Mouse (Mus musculus): Measurements from ENCODE around the gene Cit. TPM values are rescaled to one million over a fixed set of nuclear protein-coding genes. Genes with fewer than 3 reads are reported as not detected.

Cit gene
- polyA plus RNA-seq, 1 experiment from 2014 or later: 17.7 TPM

GRCm38 (mm10) chr5:115838059-115838458 lies 7.0 kb upstream of the Cit start:
- ATAC-seq (ENCODE audit: low FRiP score): no peak
- Histone ChIP-seq H3K4me2 (no peak overlapping the region), H3K4me3 (no peak overlapping the region), H3K9ac (no peak overlapping the region), H3K9me3 (no peaks in the 10 kb centered on the region), H3K36me3 (no peaks in the 10 kb centered on the region), H3K27me3 (no peaks in the 10 kb centered on the region), H3K27ac (no peak overlapping the region), H3K4me1 (replicated peaks) (no peaks in the 10 kb centered on the region)
- 73% methylated on average over 6 of the region's 6 CpGs for WGBS

- 92% methylated on average over 5 of the region's 5 CpGs for WGBS
- Histone ChIP-seq H3K9ac (no peak overlapping the region), H3K4me2 (no peak overlapping the region), H3K27ac (no peak overlapping the region), H3K4me3 (no peak overlapping the region), H3K36me3 (no peaks in the 10 kb centered on the region), H3K27me3 (no peaks in the 10 kb centered on the region), H3K9me3 (no peaks in the 10 kb centered on the region), H3K4me1 (replicated peaks) (peaks cover 12% of the 10 kb centered on the region)
- no peak for ATAC-seq (ENCODE audit: low FRiP score)
Measured at GRCm38 (mm10) chr5:115840453-115840852, 4.6 kb upstream of the Cit start.

GRCm38 (mm10) chr5:115840946-115841775 lies 3.9 kb upstream of the Cit start:
- WGBS: 78% methylated on average over 12 of the region's 12 CpGs
- no peaks in the 10 kb centered on the region for H3K36me3 ChIP-seq
- H3K4me1 ChIP-seq (replicated peaks): peaks cover 19% of the 10 kb centered on the region
- no peaks in the 10 kb centered on the region for H3K27me3 ChIP-seq
- H3K27ac ChIP-seq: no peak overlapping the region
- H3K4me2 ChIP-seq: no peak overlapping the region
- ATAC-seq (ENCODE audit: low FRiP score): no peak
- no peak overlapping the region for H3K4me3 ChIP-seq
- H3K9ac ChIP-seq: no peak overlapping the region
- no peaks in the 10 kb centered on the region for H3K9me3 ChIP-seq

GRCm38 (mm10) chr5:115844368-115844765 lies 711 bp upstream of the Cit start:
- peak overlapping the region; percentile 56 for H3K4me3 ChIP-seq
- ATAC-seq (ENCODE audit: low FRiP score): 0 out of 2 replicates have a peak, but pooled peaks have one; percentile 3
- H3K36me3 ChIP-seq: no peaks in the 10 kb centered on the region
- H3K27me3 ChIP-seq: no peaks in the 10 kb centered on the region
- H3K27ac ChIP-seq: no peak overlapping the region
- WGBS: 4% methylated on average over 12 of the region's 12 CpGs
- H3K4me1 ChIP-seq (replicated peaks): peaks cover 27% of the 10 kb centered on the region
- peak overlapping the region; percentile 66 for H3K9ac ChIP-seq
- H3K4me2 ChIP-seq: peak overlapping the region; percentile 98
- no peaks in the 10 kb centered on the region for H3K9me3 ChIP-seq

- peak overlapping the region; percentile 70 for H3K9ac ChIP-seq
- 33% methylated on average over 8 of the region's 8 CpGs for WGBS
- H3K9me3 ChIP-seq: no peaks in the 10 kb centered on the region
- H3K36me3 ChIP-seq: no peaks in the 10 kb centered on the region
- peak overlapping the region; percentile 56 for H3K4me3 ChIP-seq
- peak overlapping the region; percentile 98 for H3K4me2 ChIP-seq
- H3K4me1 ChIP-seq (replicated peaks): peaks cover 27% of the 10 kb centered on the region
- no peaks in the 10 kb centered on the region for H3K27me3 ChIP-seq
- H3K27ac ChIP-seq: no peak overlapping the region
- no peak for ATAC-seq (ENCODE audit: low FRiP score)
Measured at GRCm38 (mm10) chr5:115845635-115846174, 627 bp downstream of the Cit start.

- no peak overlapping the region for H3K27ac ChIP-seq
- 94% methylated on average over 8 of the region's 8 CpGs for WGBS
- no peak overlapping the region for H3K4me3 ChIP-seq
- no peaks in the 10 kb centered on the region for H3K36me3 ChIP-seq
- no peak overlapping the region for H3K9ac ChIP-seq
- H3K27me3 ChIP-seq: no peaks in the 10 kb centered on the region
- ATAC-seq (ENCODE audit: low FRiP score): no peak
- H3K4me2 ChIP-seq: no peak overlapping the region
- H3K9me3 ChIP-seq: no peaks in the 10 kb centered on the region
- peaks cover 27% of the 10 kb centered on the region for H3K4me1 ChIP-seq (replicated peaks)
Measured at GRCm38 (mm10) chr5:115847166-115847565, 2.1 kb downstream of the Cit start.

GRCm38 (mm10) chr5:115848463-115848862 lies 3.4 kb downstream of the Cit start:
- peak overlapping the region; percentile 35; the same call in 1 of the 2 replicates for H3K27ac ChIP-seq
- peak overlapping the region; percentile 44; the same call in 1 of the 2 replicates for H3K9ac ChIP-seq

GRCm38 (mm10) chr5:115849263-115849829 lies 4.3 kb downstream of the Cit start:
- no peaks in the 10 kb centered on the region for H3K36me3 ChIP-seq
- no peak overlapping the region for H3K9ac ChIP-seq
- no peaks in the 10 kb centered on the region for H3K27me3 ChIP-seq
- 0 out of 2 replicates have a peak overlapping the region, but pooled peaks have one; percentile 35 for H3K27ac ChIP-seq
- no peak for ATAC-seq (ENCODE audit: low FRiP score)
- 53% methylated on average over 12 of the region's 12 CpGs for WGBS
- no peak overlapping the region for H3K4me2 ChIP-seq
- peaks cover 22% of the 10 kb centered on the region for H3K4me1 ChIP-seq (replicated peaks)
- no peaks in the 10 kb centered on the region for H3K9me3 ChIP-seq
- no peak overlapping the region for H3K4me3 ChIP-seq

More at GRCm38 (mm10) chr5:115848463-115848862, 3.4 kb downstream of the Cit start:
- Histone ChIP-seq H3K4me3 (no peak overlapping the region), H3K4me2 (peak overlapping the region; percentile 8; the same call in 1 of the 2 replicates), H3K27me3 (no peaks in the 10 kb centered on the region), H3K9me3 (no peaks in the 10 kb centered on the region), H3K4me1 (replicated peaks) (peaks cover 27% of the 10 kb centered on the region), H3K36me3 (no peaks in the 10 kb centered on the region)
- 50% methylated on average over 7 of the region's 7 CpGs for WGBS
- ATAC-seq (ENCODE audit: low FRiP score): no peak

- Histone ChIP-seq H3K9ac (no peak overlapping the region), H3K27ac (no peak overlapping the region), H3K4me3 (no peak overlapping the region), H3K36me3 (peaks cover 2% of the 10 kb centered on the region; the same call in 1 of the 2 replicates), H3K27me3 (no peaks in the 10 kb centered on the region), H3K9me3 (no peaks in the 10 kb centered on the region), H3K4me2 (no peak overlapping the region), H3K4me1 (replicated peaks) (peaks cover 15% of the 10 kb centered on the region)
- no peak for ATAC-seq (ENCODE audit: low FRiP score)
- 92% methylated on average over 17 of the region's 17 CpGs for WGBS
Measured at GRCm38 (mm10) chr5:115850250-115851028, 5.4 kb downstream of the Cit start.

- Histone ChIP-seq H3K9ac (no peak overlapping the region), H3K36me3 (peaks cover 2% of the 10 kb centered on the region; the same call in 1 of the 2 replicates), H3K9me3 (no peaks in the 10 kb centered on the region), H3K4me2 (no peak overlapping the region), H3K4me1 (replicated peaks) (peaks cover 9% of the 10 kb centered on the region), H3K4me3 (no peak overlapping the region), H3K27me3 (no peaks in the 10 kb centered on the region), H3K27ac (no peak overlapping the region)
- no peak for ATAC-seq (ENCODE audit: low FRiP score)
- 84% methylated on average over 13 of the region's 13 CpGs for WGBS
Measured at GRCm38 (mm10) chr5:115851029-115851365, 5.9 kb downstream of the Cit start.

GRCm38 (mm10) chr5:115852431-115852830 lies 7.4 kb downstream of the Cit start:
- Histone ChIP-seq H3K4me1 (replicated peaks) (peaks cover 5% of the 10 kb centered on the region), H3K4me3 (no peak overlapping the region), H3K27ac (no peak overlapping the region), H3K9ac (no peak overlapping the region), H3K4me2 (no peak overlapping the region), H3K27me3 (no peaks in the 10 kb centered on the region), H3K9me3 (no peaks in the 10 kb centered on the region), H3K36me3 (peaks cover 2% of the 10 kb centered on the region; the same call in 1 of the 2 replicates)
- no peak for ATAC-seq (ENCODE audit: low FRiP score)
- 95% methylated on average over 4 of the region's 4 CpGs for WGBS

- H3K27ac ChIP-seq: no peak overlapping the region
- H3K9me3 ChIP-seq: no peaks in the 10 kb centered on the region
- no peak overlapping the region for H3K4me3 ChIP-seq
- peaks cover 2% of the 10 kb centered on the region; the same call in 1 of the 2 replicates for H3K36me3 ChIP-seq
- peaks cover 5% of the 10 kb centered on the region for H3K4me1 ChIP-seq (replicated peaks)
- no peak overlapping the region for H3K4me2 ChIP-seq
- 83% methylated on average over 9 of the region's 9 CpGs for WGBS
- ATAC-seq (ENCODE audit: low FRiP score): no peak
- H3K27me3 ChIP-seq: no peaks in the 10 kb centered on the region
- no peak overlapping the region for H3K9ac ChIP-seq
Measured at GRCm38 (mm10) chr5:115853691-115854090, 8.6 kb downstream of the Cit start.
